30 mouse cellular contexts compared by ENCODE assay signal in the genomic region with DNA sequence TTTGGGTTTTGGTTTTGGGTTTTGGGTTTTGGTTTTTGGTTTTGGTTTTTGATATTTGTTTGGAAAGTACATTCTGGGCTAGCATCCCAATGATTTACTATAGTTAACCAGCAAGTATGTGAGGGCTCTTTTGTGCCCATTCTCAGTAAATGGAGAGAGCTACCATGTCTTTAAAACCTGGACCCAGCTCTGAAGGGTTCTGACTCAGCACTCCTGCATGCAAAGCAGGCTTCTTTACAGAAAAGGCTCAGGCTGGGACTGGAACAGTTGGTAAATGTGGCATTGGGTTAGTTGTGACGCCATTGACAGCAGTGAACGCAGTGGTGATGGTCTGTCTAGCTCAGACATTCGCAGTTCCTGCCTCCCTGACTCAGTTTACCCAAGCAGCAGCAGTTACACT.
"Had no signal": no experiment of that assay in that cellular context is flagged by ENCODE, and none has a peak within 500 bp of the region (broad histone marks: within the 10 kb centered on the region; RNA-seq: fewer than 3 reads in every experiment).

No protein-coding gene starts in this region.

- DNase-seq: left cerebral cortex, postnatal 4 days; liver; liver, embryonic 13.5 days; liver, postnatal 0 days; lung, adult 18-20 months; lung, adult 2 months; lung, embryonic 14.5 days; lung, postnatal 10 days; lung, postnatal 14 days; lung, postnatal 36 days; midbrain, embryonic 14.5 days had no signal

- ATAC-seq: liver, embryonic 12.5 days; liver, postnatal 0 days; lung, postnatal 0 days; midbrain, embryonic 15.5 days; midbrain, embryonic 16.5 days had no signal

- H3K4me3 ChIP-seq: limb, embryonic 10.5 days; limb, embryonic 12.5 days; limb, embryonic 13.5 days; limb, embryonic 15.5 days; liver, embryonic 12.5 days; liver, embryonic 13.5 days; liver, embryonic 15.5 days; lung, embryonic 15.5 days; megakaryocyte, embryonic 14.5 days; midbrain, embryonic 10.5 days; midbrain, embryonic 12.5 days; midbrain, embryonic 15.5 days; myocyte; neural tube, embryonic 12.5 days; neural tube, embryonic 13.5 days had no signal

- H3K36me3 ChIP-seq: limb, embryonic 10.5 days; limb, embryonic 12.5 days; limb, embryonic 13.5 days; limb, embryonic 15.5 days; liver, embryonic 12.5 days; liver, embryonic 13.5 days; liver, embryonic 15.5 days; lung, embryonic 15.5 days; midbrain, embryonic 10.5 days; midbrain, embryonic 12.5 days; midbrain, embryonic 15.5 days; neural tube, embryonic 12.5 days; neural tube, embryonic 13.5 days had no signal

- H3K9me3 ChIP-seq: limb, embryonic 10.5 days; limb, embryonic 12.5 days; limb, embryonic 13.5 days; limb, embryonic 15.5 days; liver, embryonic 12.5 days; liver, embryonic 13.5 days; liver, embryonic 15.5 days; lung, embryonic 15.5 days; megakaryocyte, embryonic 14.5 days; midbrain, embryonic 10.5 days; midbrain, embryonic 12.5 days; midbrain, embryonic 15.5 days; neural tube, embryonic 12.5 days; neural tube, embryonic 13.5 days had no signal

- H3K27me3 ChIP-seq: limb, embryonic 12.5 days; limb, embryonic 15.5 days; liver, embryonic 12.5 days; liver, embryonic 13.5 days; liver, embryonic 15.5 days; lung, embryonic 15.5 days; midbrain, embryonic 12.5 days; midbrain, embryonic 15.5 days had no signal

- H3K4me1 ChIP-seq: limb, embryonic 15.5 days; liver, embryonic 12.5 days; liver, embryonic 13.5 days; liver, embryonic 15.5 days; lung, embryonic 15.5 days; midbrain, embryonic 15.5 days; neural tube, embryonic 12.5 days had no signal

- H3K27ac ChIP-seq: limb, embryonic 10.5 days; limb, embryonic 12.5 days; limb, embryonic 13.5 days; limb, embryonic 15.5 days; liver, embryonic 12.5 days; liver, embryonic 13.5 days; liver, embryonic 14.5 days; liver, embryonic 15.5 days; lung, embryonic 15.5 days; macrophage; midbrain, embryonic 10.5 days; midbrain, embryonic 12.5 days; midbrain, embryonic 15.5 days; neural tube, embryonic 12.5 days; neural tube, embryonic 13.5 days had no signal

- H3K4me2 ChIP-seq: limb, embryonic 12.5 days; limb, embryonic 13.5 days; limb, embryonic 15.5 days; liver, embryonic 11.5 days; liver, embryonic 12.5 days; liver, embryonic 13.5 days; liver, embryonic 15.5 days; lung, embryonic 14.5 days; lung, embryonic 15.5 days; midbrain, embryonic 12.5 days; midbrain, embryonic 15.5 days; neural tube, embryonic 12.5 days; neural tube, embryonic 13.5 days had no signal

- H3K9ac ChIP-seq: limb, embryonic 12.5 days; limb, embryonic 13.5 days; limb, embryonic 15.5 days; liver, embryonic 12.5 days; liver, embryonic 13.5 days; liver, embryonic 14.5 days; liver, embryonic 15.5 days; liver, postnatal 0 days; lung, embryonic 14.5 days; lung, embryonic 15.5 days; midbrain, embryonic 12.5 days; midbrain, embryonic 15.5 days; neural tube, embryonic 12.5 days; neural tube, embryonic 13.5 days had no signal
